Mouse (Mus musculus): Measurements from ENCODE around the gene Zmynd10. TPM values are rescaled to one million over a fixed set of nuclear protein-coding genes. Genes with fewer than 3 reads are reported as not detected.

The Zmynd10 gene
- polyA plus RNA-seq, 1 experiment from 2014 or later = 2.2 TPM

DNA sequence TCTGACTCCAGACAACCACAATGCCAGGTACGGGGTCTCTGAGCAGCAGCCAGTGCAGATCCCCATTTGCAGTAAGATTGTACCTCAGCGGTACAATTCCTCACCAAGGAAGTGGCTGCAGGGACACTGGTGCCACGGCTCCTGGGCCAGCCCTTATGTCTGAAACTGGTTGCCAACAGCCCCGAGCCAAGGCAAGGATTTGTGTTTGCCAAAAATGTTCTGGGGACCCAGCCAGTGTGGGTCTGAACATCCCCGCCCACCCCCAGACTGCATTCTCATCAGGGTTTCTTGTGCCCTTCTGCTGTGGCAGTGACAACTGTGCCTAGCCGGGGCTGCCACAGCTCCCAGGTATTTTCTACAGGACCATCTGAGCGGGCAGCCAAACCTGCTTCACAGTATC, 8.9 kb upstream of the Zmynd10 start:
- Histone ChIP-seq H3K27me3 (replicated peaks; ENCODE audit: control insufficient read depth, insufficient read depth, low read length) (no peaks in the 10 kb centered on the region), H3K27ac (ENCODE audit: low read length) (no peak overlapping the region), H3K4me2 (ENCODE audit: low read length) (no peak overlapping the region), H3K9ac (replicated peaks; ENCODE audit: low read depth, low read length) (no peak overlapping the region), H3K9me3 (ENCODE audit: control insufficient read depth, low read length) (no peaks in the 10 kb centered on the region), H3K36me3 (ENCODE audit: control insufficient read depth, insufficient read depth) (peaks cover 17% of the 10 kb centered on the region), H3K4me1 (replicated peaks; ENCODE audit: control insufficient read depth, insufficient read depth, low read length) (peaks cover 64% of the 10 kb centered on the region), H3K4me3 (replicated peaks; ENCODE audit: low read length) (no peak overlapping the region)
- no peak for ATAC-seq
- 83% methylated on average over 7 of the region's 7 CpGs for WGBS

- ATAC-seq = no peak
- Histone ChIP-seq H3K27ac (ENCODE audit: low read length) (no peak overlapping the region), H3K27me3 (replicated peaks; ENCODE audit: control insufficient read depth, insufficient read depth, low read length) (no peaks in the 10 kb centered on the region), H3K4me3 (replicated peaks; ENCODE audit: low read length) (no peak overlapping the region), H3K36me3 (ENCODE audit: control insufficient read depth, insufficient read depth) (peaks cover 17% of the 10 kb centered on the region), H3K4me1 (replicated peaks; ENCODE audit: control insufficient read depth, insufficient read depth, low read length) (peaks cover 64% of the 10 kb centered on the region), H3K9me3 (ENCODE audit: control insufficient read depth, low read length) (no peaks in the 10 kb centered on the region), H3K4me2 (ENCODE audit: low read length) (no peak overlapping the region), H3K9ac (replicated peaks; ENCODE audit: low read depth, low read length) (no peak overlapping the region)
- 92% methylated on average over 3 of the region's 3 CpGs for WGBS
These were observed 8.4 kb upstream of the Zmynd10 start for GRCm38 (mm10) chr9:107538711-107539110.

DNA sequence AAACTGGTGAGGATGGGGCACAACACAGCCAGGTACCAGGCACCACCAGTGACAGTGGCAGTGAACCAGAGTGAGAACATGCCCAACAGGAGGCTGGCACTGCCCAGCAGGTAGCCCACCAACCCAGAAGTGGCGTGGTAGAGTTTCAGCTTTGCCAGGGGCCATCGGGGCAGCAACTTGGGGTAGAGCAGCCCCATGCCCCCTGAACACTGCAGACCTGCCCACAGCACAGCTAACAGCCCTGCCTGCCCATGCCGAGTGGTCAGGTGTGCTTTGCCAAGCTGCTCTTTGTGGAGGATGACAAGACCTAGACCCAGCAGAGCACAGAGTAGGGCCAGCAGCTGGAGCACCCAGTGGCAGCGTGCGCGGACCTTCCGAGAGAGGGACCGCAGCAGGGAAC, 7.2 kb upstream of the Zmynd10 start:
- peaks cover 26% of the 10 kb centered on the region for H3K36me3 ChIP-seq (ENCODE audit: control insufficient read depth, insufficient read depth)
- peaks cover 60% of the 10 kb centered on the region for H3K4me1 ChIP-seq (replicated peaks; ENCODE audit: control insufficient read depth, insufficient read depth, low read length)
- no peak overlapping the region for H3K4me3 ChIP-seq (replicated peaks; ENCODE audit: low read length)
- H3K9ac ChIP-seq (replicated peaks; ENCODE audit: low read depth, low read length) = no peak overlapping the region
- H3K9me3 ChIP-seq (ENCODE audit: control insufficient read depth, low read length) = no peaks in the 10 kb centered on the region
- ATAC-seq = no peak
- no peaks in the 10 kb centered on the region for H3K27me3 ChIP-seq (replicated peaks; ENCODE audit: control insufficient read depth, insufficient read depth, low read length)
- WGBS = 96% methylated on average over 8 of the region's 8 CpGs
- H3K4me2 ChIP-seq (ENCODE audit: low read length) = no peak overlapping the region
- H3K27ac ChIP-seq (ENCODE audit: low read length) = no peak overlapping the region

- Histone ChIP-seq H3K9ac (replicated peaks; ENCODE audit: low read depth, low read length) (no peak overlapping the region), H3K4me1 (replicated peaks; ENCODE audit: control insufficient read depth, insufficient read depth, low read length) (peaks cover 56% of the 10 kb centered on the region), H3K27me3 (replicated peaks; ENCODE audit: control insufficient read depth, insufficient read depth, low read length) (no peaks in the 10 kb centered on the region), H3K27ac (ENCODE audit: low read length) (no peak overlapping the region), H3K9me3 (ENCODE audit: control insufficient read depth, low read length) (no peaks in the 10 kb centered on the region), H3K36me3 (ENCODE audit: control insufficient read depth, insufficient read depth) (peaks cover 26% of the 10 kb centered on the region), H3K4me3 (replicated peaks; ENCODE audit: low read length) (no peak overlapping the region), H3K4me2 (ENCODE audit: low read length) (no peak overlapping the region; the same call in 1 of the 2 replicates)
- ATAC-seq = no peak
- WGBS = 75% methylated on average over 4 of the region's 4 CpGs
These were observed 6.7 kb upstream of the Zmynd10 start for GRCm38 (mm10) chr9:107540420-107540819.

DNA sequence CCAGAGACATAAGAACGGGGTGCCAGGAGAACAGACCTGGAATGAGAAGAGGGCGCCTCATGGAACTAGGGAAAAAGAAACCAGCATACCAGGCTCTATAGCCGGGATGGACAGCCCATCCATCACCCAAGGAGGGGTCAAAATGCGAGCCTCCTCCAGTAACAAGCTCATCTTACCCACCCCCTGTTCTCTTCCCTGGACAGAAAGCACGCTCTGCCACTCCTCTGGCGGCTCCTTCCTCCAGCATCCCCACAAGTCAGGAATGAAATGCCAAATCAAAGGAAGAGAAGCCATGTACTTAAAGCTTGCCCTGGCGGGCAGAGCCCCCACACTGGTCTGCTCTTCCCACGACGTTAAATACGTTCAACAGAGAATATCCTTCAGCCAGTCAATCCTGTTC, 6.1 kb upstream of the Zmynd10 start:
- 40% methylated on average over 10 of the region's 10 CpGs for WGBS
- H3K9me3 ChIP-seq (ENCODE audit: control insufficient read depth, low read length) = no peaks in the 10 kb centered on the region
- peak overlapping the region; percentile 69 for H3K9ac ChIP-seq (replicated peaks; ENCODE audit: low read depth, low read length)
- peak overlapping the region; percentile 94 for H3K4me2 ChIP-seq (ENCODE audit: low read length)
- peaks cover 54% of the 10 kb centered on the region for H3K4me1 ChIP-seq (replicated peaks; ENCODE audit: control insufficient read depth, insufficient read depth, low read length)
- H3K36me3 ChIP-seq (ENCODE audit: control insufficient read depth, insufficient read depth) = peaks cover 26% of the 10 kb centered on the region
- no peaks in the 10 kb centered on the region for H3K27me3 ChIP-seq (replicated peaks; ENCODE audit: control insufficient read depth, insufficient read depth, low read length)
- peak overlapping the region; percentile 71 for H3K4me3 ChIP-seq (replicated peaks; ENCODE audit: low read length)
- H3K27ac ChIP-seq (ENCODE audit: low read length) = no peak overlapping the region
- ATAC-seq = no peak

DNA sequence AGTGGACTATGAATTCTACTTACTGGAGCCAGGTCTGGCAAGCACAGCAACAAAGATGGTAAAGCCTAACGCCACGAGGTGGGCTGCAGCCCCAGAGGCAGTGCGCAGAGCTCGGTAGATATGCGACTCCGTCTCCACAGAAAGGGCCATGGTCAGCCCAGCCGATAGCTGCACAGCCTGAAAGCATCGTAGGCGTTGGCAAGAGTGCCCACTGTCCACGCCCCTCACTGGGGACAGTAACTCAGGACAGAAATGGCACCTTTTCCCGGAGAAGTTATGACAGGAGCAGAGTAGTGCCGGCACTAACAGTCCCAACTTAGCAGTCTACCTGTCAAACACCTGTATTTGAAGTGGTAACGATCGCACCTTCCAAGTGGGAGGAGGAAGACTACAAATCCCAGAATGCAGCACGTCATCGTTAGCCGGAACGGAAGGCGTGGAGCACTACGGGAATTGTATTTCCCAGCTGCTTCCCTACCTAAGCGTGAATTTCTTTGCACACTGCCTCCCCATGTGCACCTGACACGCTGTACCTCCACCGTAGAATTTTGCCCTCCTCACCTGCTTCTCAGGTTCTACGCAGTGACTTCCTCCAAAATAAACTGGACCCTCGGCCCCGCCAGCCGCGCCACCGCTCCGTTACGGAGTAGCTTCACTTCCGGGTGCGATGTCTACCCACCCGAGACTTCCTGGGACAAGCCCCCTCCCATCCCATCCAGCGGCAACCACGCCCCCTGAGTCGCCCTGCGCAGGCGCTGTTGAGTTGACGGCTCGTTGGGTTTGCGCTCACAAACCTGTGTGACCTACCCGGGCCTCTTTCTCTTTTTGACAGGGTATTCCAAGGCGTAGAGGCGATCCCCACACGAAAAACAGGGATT, 5.4 kb upstream of the Zmynd10 start, which contains the start of the genes Cyb561d2 and Nprl2:
TSS of gene Cyb561d2 (minus strand) at position 720 of the 878 bp plus-strand sequence.
TSS of gene Nprl2 (plus strand) at position 753 of the 878 bp plus-strand sequence.
- H3K9ac ChIP-seq (replicated peaks; ENCODE audit: low read depth, low read length) = peak within 1 kb of the TSS; percentile 69
- H3K36me3 ChIP-seq (ENCODE audit: control insufficient read depth, insufficient read depth) = peaks cover 26% of the 10 kb centered on the region
- ATAC-seq = peak; percentile 91
- H3K4me2 ChIP-seq (ENCODE audit: low read length) = peak within 1 kb of the TSS; percentile 94
- H3K27ac ChIP-seq (ENCODE audit: low read length) = peak within 1 kb of the TSS; percentile 57
- peaks cover 54% of the 10 kb centered on the region for H3K4me1 ChIP-seq (replicated peaks; ENCODE audit: control insufficient read depth, insufficient read depth, low read length)
- no peaks in the 10 kb centered on the region for H3K27me3 ChIP-seq (replicated peaks; ENCODE audit: control insufficient read depth, insufficient read depth, low read length)
- no peaks in the 10 kb centered on the region for H3K9me3 ChIP-seq (ENCODE audit: control insufficient read depth, low read length)
- under 1% methylated on average over 46 of the region's 46 CpGs for WGBS
- peak within 1 kb of the TSS; percentile 71 for H3K4me3 ChIP-seq (replicated peaks; ENCODE audit: low read length)

DNA sequence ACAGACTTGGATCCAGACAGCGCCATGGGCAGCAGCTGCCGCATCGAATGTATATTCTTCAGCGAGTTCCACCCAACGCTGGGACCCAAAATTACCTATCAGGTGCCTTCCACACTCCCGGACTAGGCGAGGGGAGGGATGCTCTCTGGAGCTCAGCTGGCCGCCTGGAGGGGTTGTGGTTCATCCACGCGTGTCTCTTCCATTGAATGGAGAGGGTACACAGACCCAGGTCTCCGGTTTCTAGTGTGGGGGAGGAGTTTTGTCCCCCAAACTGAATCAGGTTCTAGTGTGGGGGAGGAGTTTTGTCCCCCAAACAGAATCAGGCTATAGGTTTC, 4.8 kb upstream of the Zmynd10 start:
- Histone ChIP-seq H3K36me3 (ENCODE audit: control insufficient read depth, insufficient read depth) (peaks cover 26% of the 10 kb centered on the region), H3K4me2 (ENCODE audit: low read length) (peak overlapping the region; percentile 94), H3K9me3 (ENCODE audit: control insufficient read depth, low read length) (no peaks in the 10 kb centered on the region), H3K9ac (replicated peaks; ENCODE audit: low read depth, low read length) (peak overlapping the region; percentile 69), H3K4me1 (replicated peaks; ENCODE audit: control insufficient read depth, insufficient read depth, low read length) (peaks cover 54% of the 10 kb centered on the region), H3K27me3 (replicated peaks; ENCODE audit: control insufficient read depth, insufficient read depth, low read length) (no peaks in the 10 kb centered on the region), H3K4me3 (replicated peaks; ENCODE audit: low read length) (peak overlapping the region; percentile 71), H3K27ac (ENCODE audit: low read length) (no peak overlapping the region)
- WGBS = 2% methylated on average over 11 of the region's 11 CpGs
- ATAC-seq = peak; percentile 4

- H3K9me3 ChIP-seq (ENCODE audit: control insufficient read depth, low read length) = no peaks in the 10 kb centered on the region
- no peaks in the 10 kb centered on the region for H3K27me3 ChIP-seq (replicated peaks; ENCODE audit: control insufficient read depth, insufficient read depth, low read length)
- no peak for ATAC-seq
- H3K27ac ChIP-seq (ENCODE audit: low read length) = no peak overlapping the region
- whole genome bisulfite sequencing = 54% methylated on average over 8 of the region's 8 CpGs
- H3K9ac ChIP-seq (replicated peaks; ENCODE audit: low read depth, low read length) = peak overlapping the region; percentile 69; the same call in 1 of the 2 replicates
- H3K4me3 ChIP-seq (replicated peaks; ENCODE audit: low read length) = peak overlapping the region; percentile 71
- H3K4me1 ChIP-seq (replicated peaks; ENCODE audit: control insufficient read depth, insufficient read depth, low read length) = peaks cover 54% of the 10 kb centered on the region
- peaks cover 26% of the 10 kb centered on the region for H3K36me3 ChIP-seq (ENCODE audit: control insufficient read depth, insufficient read depth)
- H3K4me2 ChIP-seq (ENCODE audit: low read length) = peak overlapping the region; percentile 94
These were observed 4.4 kb upstream of the Zmynd10 start for GRCm38 (mm10) chr9:107542721-107543120.

GRCm38 (mm10) chr9:107543299-107543698, 3.8 kb upstream of the Zmynd10 start:
- no peak overlapping the region for H3K4me3 ChIP-seq (replicated peaks; ENCODE audit: low read length)
- H3K4me2 ChIP-seq (ENCODE audit: low read length) = no peak overlapping the region
- H3K4me1 ChIP-seq (replicated peaks; ENCODE audit: control insufficient read depth, insufficient read depth, low read length) = peaks cover 49% of the 10 kb centered on the region
- peaks cover 25% of the 10 kb centered on the region for H3K36me3 ChIP-seq (ENCODE audit: control insufficient read depth, insufficient read depth)
- H3K27me3 ChIP-seq (replicated peaks; ENCODE audit: control insufficient read depth, insufficient read depth, low read length) = no peaks in the 10 kb centered on the region
- H3K9ac ChIP-seq (replicated peaks; ENCODE audit: low read depth, low read length) = no peak overlapping the region
- no peak for ATAC-seq
- WGBS = 90% methylated on average over 11 of the region's 11 CpGs
- no peaks in the 10 kb centered on the region for H3K9me3 ChIP-seq (ENCODE audit: control insufficient read depth, low read length)
- no peak overlapping the region for H3K27ac ChIP-seq (ENCODE audit: low read length)

Measured in forebrain, embryonic 16.5 days (tissue).